Mouse (Mus musculus): ENCODE measurements around the gene Slc7a11.

Gene Slc7a11

GRCm38 (mm10) chr3:50306334-50306733 lies 137.1 kb downstream of the Slc7a11 start:
- DNase-seq (ENCODE audit: low spot score in 2 of 2) = no peak

DNA sequence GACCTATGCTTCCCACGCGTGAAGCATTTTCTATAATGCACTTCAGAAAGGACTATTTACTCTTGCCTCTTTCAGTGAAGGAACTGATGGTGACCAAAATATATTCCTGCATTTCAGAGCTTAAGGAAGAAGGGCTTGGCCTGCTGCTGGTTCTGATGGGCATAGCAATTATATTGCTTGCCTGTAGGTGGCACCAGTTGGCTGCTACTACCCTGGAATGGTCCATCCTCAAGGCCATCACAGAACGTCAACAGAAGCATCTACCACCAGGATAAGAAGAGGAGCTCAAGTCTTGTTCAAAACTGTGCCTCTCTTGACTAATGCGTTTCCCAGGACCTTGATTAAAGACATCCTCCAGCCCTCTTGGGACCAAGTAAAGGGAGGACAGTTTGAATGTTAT lies 139.3 kb downstream of the Slc7a11 start:
- peak in 1 of 2 experiments; percentile 31 for DNase-seq (ENCODE audit: low spot score in 2 of 2)

DNA sequence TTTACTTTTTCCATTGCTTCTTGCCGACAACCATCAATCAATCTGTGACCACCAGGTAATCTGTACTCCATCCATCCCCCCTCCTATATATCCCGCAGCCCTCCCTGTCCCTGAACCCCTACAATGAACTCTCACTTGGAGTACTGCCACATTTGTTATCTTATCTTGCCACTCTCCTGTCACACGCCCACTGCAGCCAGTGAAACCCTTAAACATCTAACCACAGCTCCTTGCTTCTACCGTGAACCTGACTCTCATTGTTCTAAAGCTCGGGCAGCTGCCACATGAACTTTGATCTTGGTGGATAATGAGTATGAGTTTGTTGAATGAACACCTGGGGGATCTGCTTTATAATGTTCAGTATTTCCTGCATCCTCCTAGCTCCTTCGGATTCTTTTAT lies 140.8 kb downstream of the Slc7a11 start:
- no peak for DNase-seq (ENCODE audit: low spot score in 2 of 2)

DNA sequence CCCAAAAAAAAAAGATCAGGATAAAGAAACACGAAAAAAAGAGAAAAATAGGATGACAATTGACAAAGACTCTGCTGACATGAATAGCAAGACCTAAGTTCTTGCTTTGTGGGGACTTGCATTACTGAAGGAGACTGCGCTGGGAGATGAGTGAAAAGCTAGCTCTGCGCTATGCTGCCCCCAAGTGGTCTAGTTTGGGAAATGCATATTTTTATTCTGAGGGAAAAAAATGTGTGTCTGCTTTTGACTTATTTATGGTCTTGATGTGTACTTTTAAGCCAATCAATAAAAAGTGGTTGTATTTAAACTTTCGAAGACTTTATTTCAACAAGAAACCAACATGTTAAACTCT lies 142.5 kb downstream of the Slc7a11 start:
- peak; percentile 74 to 82 for DNase-seq (ENCODE audit: low spot score in 2 of 2)

DNA sequence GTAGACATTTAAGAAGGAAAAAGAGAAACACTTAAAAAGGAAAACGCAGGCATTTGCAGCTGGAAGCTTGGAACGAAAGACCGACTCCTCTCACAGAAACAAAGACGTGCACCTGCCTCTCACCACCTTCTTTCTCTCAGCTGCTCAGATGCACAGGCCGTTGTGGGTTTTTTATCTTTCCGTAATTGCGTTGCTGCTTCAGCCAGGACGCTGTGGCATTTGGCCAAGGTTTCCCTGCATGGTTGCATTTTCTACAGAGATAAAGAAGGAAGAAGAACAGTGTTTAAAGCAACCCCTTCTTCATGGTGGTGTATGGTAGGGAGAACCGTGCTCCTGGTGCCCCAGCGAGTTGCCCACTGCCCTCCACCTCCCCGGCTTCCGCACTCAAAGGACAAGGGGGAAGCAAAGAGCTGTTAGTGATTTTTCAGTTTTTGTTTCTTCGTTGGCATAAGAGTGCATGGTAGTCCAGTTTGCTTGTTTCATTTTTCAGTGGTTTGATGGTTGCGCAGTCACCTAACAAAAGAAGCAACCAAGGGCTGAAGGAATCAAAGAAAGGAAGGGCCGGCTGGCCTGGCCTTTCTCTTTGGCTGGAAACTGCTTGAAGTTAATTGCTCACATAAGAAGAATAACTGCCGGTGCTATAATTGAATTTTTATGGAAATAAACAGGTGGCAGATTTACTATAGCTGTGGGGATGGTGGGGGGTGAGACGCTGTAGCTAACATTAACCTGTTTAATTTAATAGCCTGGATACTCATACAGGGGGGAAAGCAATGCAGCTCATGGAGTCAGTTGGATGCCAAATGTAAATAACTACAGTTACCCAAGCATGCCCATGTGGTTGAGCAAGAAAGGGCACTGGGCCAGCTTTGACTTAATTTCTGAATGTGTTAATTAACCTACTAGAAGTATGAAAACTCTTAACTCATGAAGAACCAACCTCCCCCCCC lies 143.1 kb downstream of the Slc7a11 start:
- peak; percentile 49 to 57 for DNase-seq (ENCODE audit: low spot score in 2 of 2)

GRCm38 (mm10) chr3:50298366-50298991 lies 144.9 kb downstream of the Slc7a11 start:
- no peak for DNase-seq (ENCODE audit: low spot score in 2 of 2)

GRCm38 (mm10) chr3:50296956-50297355 lies 146.5 kb downstream of the Slc7a11 start:
- no peak for DNase-seq (ENCODE audit: low spot score in 2 of 2)

DNA sequence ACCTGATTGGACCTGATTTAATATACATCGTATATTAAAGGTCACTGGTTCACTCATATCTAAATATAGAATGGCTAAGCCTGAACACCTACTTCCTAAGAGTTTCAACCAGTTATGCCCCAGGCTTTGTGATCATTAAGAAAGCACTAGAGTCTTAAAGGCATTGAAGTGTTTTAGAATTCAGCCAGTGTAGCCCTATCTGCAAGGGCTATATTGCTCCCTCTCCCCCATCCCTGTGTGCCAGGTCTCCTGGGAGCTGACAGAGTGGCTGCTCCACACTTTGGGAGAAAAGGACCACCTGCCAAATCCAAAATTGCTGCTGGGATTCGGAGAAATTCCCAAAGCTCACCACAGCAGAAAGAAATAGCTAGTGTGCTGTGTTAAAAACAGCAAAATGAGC lies 168.4 kb downstream of the Slc7a11 start:
- peak in 1 of 2 experiments; percentile 38 for DNase-seq (ENCODE audit: low spot score in 2 of 2)

DNA sequence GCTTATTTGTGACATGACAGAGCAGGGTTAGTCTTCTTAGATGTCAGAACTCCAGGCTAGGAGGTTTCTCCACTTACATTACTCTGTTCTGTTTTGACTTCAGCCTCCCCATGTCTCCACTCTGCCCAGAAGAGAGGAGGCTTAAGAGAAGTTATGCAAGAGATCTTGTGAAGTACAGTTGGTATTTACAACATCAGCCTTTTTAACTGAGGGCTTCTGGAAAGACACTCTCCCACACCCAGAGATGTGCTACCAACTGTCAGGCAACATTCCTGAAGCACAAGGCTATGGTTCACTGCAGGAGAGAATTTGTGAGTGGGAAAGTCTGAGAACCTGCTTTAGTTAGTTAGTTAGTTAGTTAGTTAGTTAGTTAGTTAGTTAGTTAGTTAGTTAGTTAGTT lies 171.2 kb downstream of the Slc7a11 start:
- DNase-seq (ENCODE audit: low spot score in 2 of 2) = no peak

DNA sequence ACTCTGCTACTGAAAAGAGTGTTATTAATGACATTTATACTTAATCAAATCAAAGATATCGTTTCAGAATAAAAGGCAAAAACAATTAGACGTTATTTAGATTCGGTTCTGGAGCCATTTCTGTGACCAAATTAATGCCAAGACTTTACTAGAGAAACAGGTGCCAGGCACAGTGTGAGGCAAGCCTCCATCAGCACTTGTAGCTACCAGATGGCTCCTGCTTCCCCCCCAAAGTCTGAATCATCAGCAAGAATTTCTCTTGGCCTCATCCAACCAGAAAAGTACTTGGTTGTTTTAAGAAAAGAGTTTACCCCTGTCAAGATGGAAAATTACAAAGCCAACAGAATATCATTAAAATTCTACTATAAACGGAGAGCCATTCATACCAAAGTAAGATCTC lies 173.7 kb downstream of the Slc7a11 start:
- peak; percentile 26 to 33 for DNase-seq (ENCODE audit: low spot score in 2 of 2)

- DNase-seq (ENCODE audit: low spot score in 2 of 2) = no peak
Measured at GRCm38 (mm10) chr3:50262547-50263087, 180.8 kb downstream of the Slc7a11 start.

- DNase-seq (ENCODE audit: low spot score in 2 of 2) = no peak
Measured at GRCm38 (mm10) chr3:50262066-50262465, 181.3 kb downstream of the Slc7a11 start.

DNA sequence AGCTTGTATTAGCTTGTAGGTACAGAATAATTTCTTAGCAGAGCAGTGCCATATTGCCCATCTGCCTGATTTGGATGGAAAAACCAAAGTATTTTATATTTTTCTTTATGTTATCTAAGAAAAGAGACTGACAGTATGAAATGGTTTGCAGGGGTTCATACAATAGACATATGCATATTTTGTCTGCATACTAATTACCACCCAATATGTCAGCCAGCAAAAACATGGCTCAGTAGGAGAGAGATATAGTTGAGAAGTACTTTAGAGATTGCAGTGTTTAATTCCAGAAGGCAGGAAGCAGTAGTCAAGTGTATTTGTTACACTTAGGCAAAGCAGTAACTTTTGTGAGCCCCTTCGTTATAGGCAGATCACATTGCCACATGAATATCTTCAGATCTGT lies 182.7 kb downstream of the Slc7a11 start:
- DNase-seq (ENCODE audit: low spot score in 2 of 2) = no peak

DNA sequence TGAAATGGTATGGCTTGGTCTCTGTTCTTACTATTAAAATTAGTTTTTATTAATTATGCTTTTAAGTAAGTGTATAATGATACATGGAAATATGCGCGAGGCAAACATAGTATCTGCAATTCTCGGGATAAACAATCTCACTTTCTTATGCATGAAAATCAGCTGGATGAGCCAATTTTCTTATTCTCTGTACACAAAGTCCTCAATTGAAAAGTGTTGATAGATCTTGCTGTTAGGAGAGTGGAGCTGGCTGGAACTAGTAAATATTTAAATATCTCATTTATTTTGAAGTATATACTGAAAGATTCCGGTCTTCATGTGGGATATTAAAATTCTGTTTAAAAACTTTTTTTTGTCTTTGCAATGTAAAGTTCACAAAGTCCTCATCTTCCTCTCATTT lies 184.6 kb downstream of the Slc7a11 start:
- DNase-seq (ENCODE audit: low spot score in 2 of 2) = no peak

GRCm38 (mm10) chr3:50249598-50250300 lies 193.7 kb downstream of the Slc7a11 start:
- DNase-seq (ENCODE audit: low spot score in 2 of 2) = no peak

DNA sequence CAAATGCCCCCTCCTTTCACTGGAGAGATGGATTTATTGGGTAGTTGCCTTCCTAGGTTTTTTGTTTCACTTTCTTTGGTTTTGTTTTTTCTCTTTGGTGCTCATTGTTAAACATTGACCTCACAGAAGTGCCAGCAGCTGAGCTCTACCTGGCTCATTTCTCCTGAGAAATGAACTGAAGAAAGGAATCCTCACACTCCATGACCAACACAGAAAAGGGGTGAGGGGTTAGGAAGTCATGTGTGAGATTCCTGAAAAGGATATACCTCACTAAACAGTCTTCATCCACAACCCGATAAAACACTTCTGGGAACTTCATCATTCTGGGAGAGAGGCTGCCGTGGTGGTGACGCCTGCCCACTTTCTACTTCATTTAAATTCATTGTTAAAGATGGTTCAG lies 207.4 kb downstream of the Slc7a11 start:
- no peak for DNase-seq (ENCODE audit: low spot score in 2 of 2)

GRCm38 (mm10) chr3:50233144-50233543 lies 210.3 kb downstream of the Slc7a11 start:
- no peak for DNase-seq (ENCODE audit: low spot score in 2 of 2)

GRCm38 (mm10) chr3:50224390-50225114 lies 218.9 kb downstream of the Slc7a11 start:
- no peak for DNase-seq (ENCODE audit: low spot score in 2 of 2)

GRCm38 (mm10) chr3:50220454-50220853 lies 223.0 kb downstream of the Slc7a11 start:
- DNase-seq (ENCODE audit: low spot score in 2 of 2) = no peak

- no peak for DNase-seq (ENCODE audit: low spot score in 2 of 2)
Measured at GRCm38 (mm10) chr3:50186369-50186768, 257.0 kb downstream of the Slc7a11 start.

- no peak for DNase-seq (ENCODE audit: low spot score in 2 of 2)
Measured at GRCm38 (mm10) chr3:50185879-50186278, 257.5 kb downstream of the Slc7a11 start.

GRCm38 (mm10) chr3:50160756-50161155 lies 282.7 kb downstream of the Slc7a11 start:
- no peak for DNase-seq (ENCODE audit: low spot score in 2 of 2)
